Mouse (Mus musculus) lung, postnatal 0 days (tissue): ENCODE results near the gene Rhof. TPM values are rescaled to one million over a fixed set of nuclear protein-coding genes. Genes with fewer than 3 reads are reported as not detected.

Source experiments
- ATAC-seq: fragments of 200-750 bp; cut with Nextera tagmentation; 2 replicates; pipeline ENCODE4 v1.8.0; 2017; ENCODE audit warnings: moderate library complexity
- DNase-seq: peaks from one replicate; pipeline ENCODE4 v3.0.0-alpha.2; 2016; ENCODE audit warnings: low spot score
- H3K27ac ChIP-seq: fragments of 300-500 bp; sonication (generic); 2 replicates; pipeline ENCODE4 v1.5.1; 2014; ENCODE audit warnings: antibody characterized with exemption, mild to moderate bottlenecking, low read length, mixed read lengths
- H3K27me3 ChIP-seq: fragments of 300-500 bp; sonication (generic); replicated peaks from 2 replicates; pipeline ENCODE4 v1.6.1; 2014; ENCODE audit warnings: low read length, mixed read lengths; ENCODE audit not compliant: insufficient read depth
- H3K36me3 ChIP-seq: fragments of 300-500 bp; sonication (generic); 2 replicates; pipeline ENCODE4 v1.6.1; 2014; ENCODE audit warnings: low read length, mixed read lengths; ENCODE audit not compliant: insufficient read depth
- H3K4me1 ChIP-seq: fragments of 300-500 bp; sonication (generic); 2 replicates; pipeline ENCODE4 v1.6.1; 2014; ENCODE audit warnings: antibody characterized with exemption, low read depth, low read length, mixed read lengths; ENCODE audit not compliant: insufficient read depth
- H3K4me2 ChIP-seq: fragments of 300-500 bp; sonication (generic); replicated peaks from 2 replicates; pipeline ENCODE4 v1.6.1; 2014; ENCODE audit warnings: low read depth, mild to moderate bottlenecking, low read length, moderate library complexity, mixed read lengths
- H3K4me3 ChIP-seq: fragments of 300-500 bp; sonication (generic); 2 replicates; pipeline ENCODE4 v1.5.1; 2014; ENCODE audit warnings: low read depth, low read length
- H3K9ac ChIP-seq: fragments of 300-500 bp; sonication (generic); replicated peaks from 2 replicates; pipeline ENCODE4 v1.6.1; 2014; ENCODE audit warnings: low read depth, mild to moderate bottlenecking
- H3K9me3 ChIP-seq: fragments of 300-500 bp; sonication (generic); 2 replicates; pipeline ENCODE4 v1.6.1; 2016; ENCODE audit warnings: low read length, mixed read lengths
- CTCF ChIP-seq: IDR thresholded peaks from 2 replicates; pipeline ENCODE4 v1.5.1; 2016; ENCODE audit warnings: antibody characterized with exemption, mild to moderate bottlenecking
- EP300 ChIP-seq: IDR thresholded peaks from 2 replicates; pipeline ENCODE4 v1.6.1; 2016; ENCODE audit warnings: antibody characterized with exemption, mild to moderate bottlenecking, control low read depth
- WGBS: fragments of 180-500 bp; shearing (Covaris S2); extraction: QIAGEN DNeasy Blood & Tissue Kit; methylation state at CpG from one replicate; pipeline ENCODE4 v1.1.7; 2014; 5-methylcytosine and 5-hydroxymethylcytosine counted together
- polyA plus RNA-seq: library from polyadenylated mRNA; unstranded; fragments of >200 nt; fragmentation: Nextera tagmentation; extraction: Ambion mirVana; gene quantifications from 2 replicates; pipeline ENCODE4 v1.2.1, GENCODE M21; 2015

Gene Rhof
- polyA plus RNA-seq, 1 experiment from 2014 or later, result 12.4 TPM

DNA sequence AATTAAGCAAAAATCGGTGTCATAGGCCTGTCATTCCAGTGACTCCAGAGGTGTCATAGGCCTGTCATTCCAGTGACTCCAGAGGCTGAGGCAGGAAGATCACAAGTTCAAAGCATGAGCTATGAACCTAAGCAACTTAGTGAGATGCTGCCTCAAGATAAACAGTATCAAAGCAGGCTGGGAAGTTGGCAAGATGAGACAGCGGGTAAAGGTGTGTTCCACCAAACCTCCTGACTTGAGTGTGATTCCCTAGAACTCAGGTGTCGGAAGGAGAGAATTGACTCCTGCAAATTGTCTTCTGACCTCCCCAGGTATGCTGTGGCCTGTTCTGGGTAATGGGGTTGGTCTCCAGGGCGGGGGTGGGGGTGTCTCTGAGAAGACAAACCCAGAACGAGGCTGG, 36.8 kb upstream of the Rhof start, which contains the start of gene Psmd9:
Gene Psmd9, plus strand, starts transcription at position 130 of the 400 bp plus-strand sequence.
- H3K36me3 ChIP-seq, result peaks cover 13% of the 10 kb centered on the region; the same call in 1 of the 2 replicates
- no peak within 1 kb of the TSS for H3K9ac ChIP-seq
- WGBS, result 77% methylated on average over 5 of the region's 5 CpGs
- H3K27me3 ChIP-seq, result no peaks in the 10 kb centered on the region
- no peak within 1 kb of the TSS for H3K4me2 ChIP-seq
- H3K4me3 ChIP-seq, result no peak within 1 kb of the TSS
- no peak for ATAC-seq
- TF ChIP-seq CTCF (no peak), EP300 (no peak)
- no peak for DNase-seq
- H3K27ac ChIP-seq, result no peak within 1 kb of the TSS
- no peaks in the 10 kb centered on the region for H3K4me1 ChIP-seq
- H3K9me3 ChIP-seq, result no peaks in the 10 kb centered on the region

DNA sequence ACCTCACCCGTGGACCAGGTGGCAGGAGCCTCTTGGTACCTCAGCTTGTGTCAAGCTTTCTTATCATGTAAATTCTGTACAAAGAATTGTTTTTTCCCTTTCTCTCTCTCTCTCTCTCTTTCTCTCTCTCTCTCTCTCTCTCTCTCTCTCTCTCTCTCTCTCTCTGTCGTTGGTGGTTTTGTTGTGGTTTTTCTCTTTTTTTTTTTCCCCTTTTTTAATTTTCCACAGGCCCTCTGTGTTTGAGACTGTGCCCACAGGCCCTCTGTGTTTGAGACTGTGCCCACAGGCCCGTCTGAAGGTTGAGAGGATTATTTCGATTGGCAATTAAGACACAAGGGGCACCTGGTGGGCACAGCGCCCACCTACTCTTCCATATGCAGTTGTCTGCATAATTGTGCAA, 35.1 kb upstream of the Rhof start:
- no peak overlapping the region for H3K4me2 ChIP-seq
- TF ChIP-seq EP300, result no peak
- TF ChIP-seq CTCF, result no peak
- no peaks in the 10 kb centered on the region for H3K9me3 ChIP-seq
- no peaks in the 10 kb centered on the region for H3K4me1 ChIP-seq
- ATAC-seq, result no peak
- peaks cover 25% of the 10 kb centered on the region; the same call in 1 of the 2 replicates for H3K36me3 ChIP-seq
- H3K27ac ChIP-seq, result no peak overlapping the region
- WGBS, result 65% methylated on average over 5 of the region's 5 CpGs
- no peak overlapping the region for H3K9ac ChIP-seq
- H3K27me3 ChIP-seq, result no peaks in the 10 kb centered on the region
- H3K4me3 ChIP-seq, result no peak overlapping the region
- DNase-seq, result no peak

DNA sequence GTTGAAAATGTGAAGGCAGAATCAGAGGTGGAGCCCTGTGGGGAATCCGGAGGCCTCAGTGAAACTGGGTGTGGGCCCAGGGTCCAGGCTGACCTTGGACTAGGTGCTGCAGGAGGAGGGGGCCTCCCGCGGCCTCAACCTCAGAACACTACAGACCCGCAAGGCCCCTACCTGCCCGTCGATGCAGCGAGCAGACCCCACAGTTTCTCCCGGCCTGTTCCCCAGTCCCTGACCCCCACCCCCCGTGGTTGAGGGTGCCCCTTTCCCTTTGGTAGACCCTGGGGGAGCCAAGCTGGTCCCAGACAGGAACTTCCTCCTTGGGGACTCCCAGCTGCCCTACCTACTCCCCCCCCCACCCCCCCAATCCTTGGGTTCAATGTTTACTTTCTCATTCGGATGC, 33.9 kb upstream of the Rhof start:
- 84% methylated on average over 10 of the region's 10 CpGs for WGBS
- Histone ChIP-seq H3K4me1 (no peaks in the 10 kb centered on the region), H3K4me2 (no peak overlapping the region), H3K27ac (no peak overlapping the region), H3K9me3 (no peaks in the 10 kb centered on the region), H3K27me3 (no peaks in the 10 kb centered on the region), H3K9ac (no peak overlapping the region), H3K36me3 (peaks cover 36% of the 10 kb centered on the region), H3K4me3 (no peak overlapping the region)
- TF ChIP-seq EP300 (no peak), CTCF (no peak)
- ATAC-seq, result no peak
- no peak for DNase-seq

DNA sequence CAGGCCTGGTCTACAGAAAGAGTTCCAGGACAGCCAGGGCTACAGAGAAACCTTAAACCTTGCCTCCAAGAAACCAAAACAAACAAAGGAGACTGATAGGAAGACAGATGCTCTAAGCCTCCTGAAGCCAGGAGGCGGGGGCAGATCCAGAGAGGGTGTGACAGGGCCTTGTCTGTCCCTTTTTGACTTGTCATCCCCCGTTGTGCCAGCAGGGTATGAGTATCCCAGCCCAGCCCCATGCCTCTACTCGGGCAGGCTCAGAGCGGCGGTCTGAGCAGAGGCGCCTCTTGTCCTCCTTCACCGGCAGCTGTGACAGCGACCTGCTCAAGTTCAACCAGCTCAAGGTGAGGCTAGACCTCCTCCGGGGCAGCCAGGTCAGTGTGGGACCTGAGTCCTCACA, 30.4 kb upstream of the Rhof start:
- Histone ChIP-seq H3K4me3 (no peak overlapping the region), H3K9ac (no peak overlapping the region), H3K9me3 (no peaks in the 10 kb centered on the region), H3K4me2 (no peak overlapping the region), H3K36me3 (peaks cover 62% of the 10 kb centered on the region), H3K27me3 (no peaks in the 10 kb centered on the region), H3K27ac (no peak overlapping the region), H3K4me1 (no peaks in the 10 kb centered on the region)
- ATAC-seq, result no peak; the same call in 1 of the 2 replicates
- no peak for TF ChIP-seq EP300
- no peak for TF ChIP-seq CTCF
- DNase-seq, result no peak
- 77% methylated on average over 9 of the region's 9 CpGs for WGBS

DNA sequence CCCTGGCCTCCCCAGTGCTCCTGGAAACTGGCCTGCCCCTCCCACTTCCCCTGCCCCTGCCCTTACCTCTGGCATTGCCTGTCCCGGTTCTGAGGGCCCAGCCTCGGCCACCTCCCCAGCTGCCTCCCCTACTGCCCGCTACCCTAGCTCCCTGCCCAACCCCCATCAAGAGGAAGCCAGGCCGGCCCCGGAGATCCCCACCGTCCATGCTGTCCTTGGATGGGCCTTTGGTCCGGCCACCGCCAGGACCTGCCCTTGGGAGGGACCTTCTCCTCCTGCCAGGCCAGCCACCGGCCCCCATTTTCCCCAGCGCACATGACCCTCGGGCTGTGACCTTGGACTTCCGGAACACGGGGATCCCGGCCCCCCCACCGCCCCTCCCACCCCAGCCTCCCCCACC, 27.8 kb upstream of the Rhof start:
- no peak for DNase-seq
- 89% methylated on average over 15 of the region's 15 CpGs for WGBS
- TF ChIP-seq CTCF (no peak), EP300 (no peak)
- ATAC-seq, result no peak
- Histone ChIP-seq H3K4me1 (no peaks in the 10 kb centered on the region), H3K27ac (no peak overlapping the region), H3K9me3 (no peaks in the 10 kb centered on the region), H3K36me3 (peaks cover 58% of the 10 kb centered on the region), H3K27me3 (no peaks in the 10 kb centered on the region), H3K9ac (no peak overlapping the region), H3K4me3 (no peak overlapping the region), H3K4me2 (no peak overlapping the region)

DNA sequence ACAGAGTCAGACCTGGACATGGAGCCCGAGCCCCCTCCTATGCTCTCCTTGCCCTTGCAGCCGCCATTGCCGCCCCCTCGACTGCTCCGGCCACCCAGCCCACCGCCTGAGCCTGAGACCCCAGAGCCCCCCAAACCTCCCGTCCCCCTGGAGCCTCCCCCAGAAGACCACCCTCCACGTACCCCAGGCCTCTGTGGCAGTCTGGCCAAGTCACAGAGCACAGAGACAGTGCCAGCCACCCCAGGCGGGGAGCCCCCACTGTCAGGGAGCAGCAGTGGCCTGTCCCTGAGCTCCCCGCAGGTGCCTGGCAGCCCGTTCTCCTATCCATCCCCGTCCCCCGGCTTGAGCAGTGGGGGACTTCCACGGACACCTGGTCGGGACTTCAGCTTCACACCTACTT, 27.4 kb upstream of the Rhof start:
- no peaks in the 10 kb centered on the region for H3K27me3 ChIP-seq
- H3K4me1 ChIP-seq, result no peaks in the 10 kb centered on the region
- peaks cover 58% of the 10 kb centered on the region for H3K36me3 ChIP-seq
- H3K4me3 ChIP-seq, result no peak overlapping the region
- no peaks in the 10 kb centered on the region for H3K9me3 ChIP-seq
- ATAC-seq (no peak), DNase-seq (no peak)
- no peak overlapping the region for H3K9ac ChIP-seq
- whole genome bisulfite sequencing, result 94% methylated on average over 13 of the region's 15 CpGs
- no peak for TF ChIP-seq EP300
- TF ChIP-seq CTCF, result no peak
- no peak overlapping the region for H3K27ac ChIP-seq
- no peak overlapping the region for H3K4me2 ChIP-seq

DNA sequence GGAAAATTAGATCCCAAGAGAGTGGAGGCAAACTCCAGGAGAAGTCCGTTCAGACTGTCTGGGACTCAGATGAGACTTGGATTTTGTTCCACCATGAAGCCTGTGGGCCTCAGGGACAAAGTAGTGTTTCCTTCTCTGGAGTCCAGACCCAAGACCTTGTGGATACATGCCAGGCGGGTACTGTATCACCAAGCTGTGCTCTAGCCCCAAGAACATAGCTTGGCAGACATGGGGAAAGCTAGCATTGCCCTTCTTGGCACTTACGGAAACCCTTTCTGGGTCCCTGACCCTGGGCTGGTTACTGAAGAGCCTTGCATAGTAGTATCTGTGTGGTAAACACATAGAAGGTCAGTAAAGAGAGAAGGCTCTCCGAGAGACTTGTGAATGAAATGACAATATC, 27.0 kb upstream of the Rhof start:
- 94% methylated on average over 4 of the region's 4 CpGs for WGBS
- DNase-seq (no peak), ATAC-seq (no peak)
- Histone ChIP-seq H3K4me2 (no peak overlapping the region), H3K4me1 (no peaks in the 10 kb centered on the region), H3K9me3 (no peaks in the 10 kb centered on the region), H3K27ac (no peak overlapping the region), H3K9ac (no peak overlapping the region), H3K36me3 (peaks cover 58% of the 10 kb centered on the region), H3K4me3 (no peak overlapping the region), H3K27me3 (no peaks in the 10 kb centered on the region)
- TF ChIP-seq CTCF (no peak), EP300 (no peak)
